ENCODE assay signal across 8 mouse cellular contexts in the genomic region with DNA sequence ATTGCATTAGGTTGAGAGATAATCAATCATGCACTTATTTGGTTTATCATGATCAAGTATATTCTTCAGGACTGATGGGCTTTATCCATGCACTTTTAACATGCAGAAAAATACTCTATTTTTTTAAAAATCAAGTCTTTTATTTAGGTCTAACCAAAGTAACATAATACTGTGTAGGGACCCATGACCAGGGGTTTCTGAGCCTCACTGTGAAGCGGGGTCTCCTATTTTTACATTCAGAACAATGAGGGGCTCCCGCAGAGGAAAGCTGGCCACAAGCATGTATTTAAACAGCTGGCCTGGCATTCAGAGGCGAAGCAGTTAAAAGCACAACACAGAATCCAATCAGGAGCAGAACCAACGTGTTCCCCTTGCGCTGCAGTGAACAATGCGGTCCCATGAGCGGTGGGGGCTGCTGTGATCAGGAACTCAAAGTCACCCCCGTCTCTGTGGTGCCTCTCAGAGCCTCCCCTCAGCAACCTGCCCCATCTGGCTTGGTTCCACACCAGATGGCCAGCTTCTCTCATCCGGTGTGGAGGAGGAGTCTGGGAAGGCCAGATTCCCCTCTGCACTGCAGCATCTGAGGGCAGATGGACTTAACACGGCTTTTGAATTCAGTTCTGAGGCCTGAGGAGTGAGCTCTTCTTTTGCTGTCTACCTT.
DNase-seq lines count a peak whose midpoint lies in the region; ATAC-seq lines count a peak whose summit lies in the region.

No protein-coding gene starts in this region.

- H3K27me3 ChIP-seq in forebrain, embryonic 11.5 days (ENCODE audit: control insufficient read depth, insufficient read depth, low read length) = no peaks in the 10 kb centered on the region

- peak; percentile 94 for DNase-seq in heart, adult 11 months
- no peak for DNase-seq in heart, adult 8-10 months (ENCODE audit: low spot score)
- DNase-seq in brain, adult 2 months (ENCODE audit: low read depth, low spot score) = peak; percentile 63
- peak; percentile 65 for DNase-seq in forebrain, embryonic 11.5 days (ENCODE audit: low spot score)
- DNase-seq in layer of hippocampus, postnatal 10 days (ENCODE audit: low spot score in 2 of 2) = peak; percentile 55 to 65
- DNase-seq in retina, embryonic 14.5 days (ENCODE audit: low spot score) = peak; percentile 75
- no peak for DNase-seq in spleen, adult 18-20 months
- no peak for DNase-seq in thymus, postnatal 14 days

- H3K9me3 ChIP-seq in forebrain, embryonic 11.5 days (ENCODE audit: control insufficient read depth, low read length) = no peaks in the 10 kb centered on the region; the same call in 1 of the 2 replicates

- 58% methylated on average over 10 of the region's 10 CpGs for WGBS in forebrain, embryonic 11.5 days

- no peak overlapping the region; the same call in 1 of the 2 replicates for H3K27ac ChIP-seq in forebrain, embryonic 11.5 days (ENCODE audit: low read depth, low read length)

- no peak overlapping the region for H3K9ac ChIP-seq in forebrain, embryonic 11.5 days (ENCODE audit: low read length)

- peak; percentile 72 for ATAC-seq in forebrain, embryonic 11.5 days (replicated peaks; ENCODE audit: low FRiP score)

- no peak overlapping the region for H3K4me3 ChIP-seq in forebrain, embryonic 11.5 days (ENCODE audit: low read depth, low read length)

- no peaks in the 10 kb centered on the region for H3K4me1 ChIP-seq in forebrain, embryonic 11.5 days (replicated peaks; ENCODE audit: control insufficient read depth, insufficient read depth, low read length)

- H3K36me3 ChIP-seq in forebrain, embryonic 11.5 days (ENCODE audit: control insufficient read depth, insufficient read depth, low read length) = no peaks in the 10 kb centered on the region

- H3K4me2 ChIP-seq in forebrain, embryonic 11.5 days (ENCODE audit: low read depth, low read length, severe bottlenecking) = no peak overlapping the region

Comparison
In these comparisons a context has a peak if more than half of its experiments do, and no peak if none do; other contexts are left out.
1. DNase-seq: peak in heart, adult 11 months (single experiment), brain, adult 2 months (single experiment), forebrain, embryonic 11.5 days (single experiment), layer of hippocampus, postnatal 10 days (2 of 2) and retina, embryonic 14.5 days (single experiment); none in heart, adult 8-10 months (single experiment), spleen, adult 18-20 months (0 of 2) and thymus, postnatal 14 days (single experiment).